Mouse (Mus musculus) brain, embryonic 14.5 days (tissue): ENCODE measurements around the gene Ccdc106.

ENCODE experiments used
- CTCF ChIP-seq: fragments of 200-500 bp; IDR thresholded peaks from 2 replicates; pipeline ENCODE4 v1.5.1; 2012; ENCODE audit warnings: inconsistent platforms, mild to moderate bottlenecking, moderate library complexity, borderline replicate concordance; ENCODE audit not compliant: insufficient read depth, insufficient read length; ENCODE audit errors: extremely low read depth
- POLR2A ChIP-seq: fragments of 200-500 bp; IDR thresholded peaks from 2 replicates; pipeline ENCODE4 v1.6.1; 2012; ENCODE audit warnings: mild to moderate bottlenecking, inconsistent platforms, borderline replicate concordance; ENCODE audit not compliant: poor library complexity, insufficient read depth, insufficient read length, severe bottlenecking; ENCODE audit errors: extremely low read depth

- TF ChIP-seq CTCF (no peak), POLR2A (no peak)
These were observed 332 bp downstream of the Ccdc106 start for GRCm38 (mm10) chr7:5020685-5021084.
